Mouse (Mus musculus) liver, adult (tissue): ENCODE data around the gene Tpx2.

Experiments
- GATA4 ChIP-seq: IDR thresholded peaks from 2 replicates; pipeline ENCODE4 v1.6.1; 2014; ENCODE audit warnings: mild to moderate bottlenecking, low read length; ENCODE audit not compliant: insufficient replicate concordance

Gene Tpx2

GRCm38 (mm10) chr2:152913471-152913870 is 65.7 kb downstream of the Tpx2 start:
- TF ChIP-seq GATA4 = no peak

GRCm38 (mm10) chr2:152914310-152915120 is 66.8 kb downstream of the Tpx2 start:
- no peak for TF ChIP-seq GATA4

- TF ChIP-seq GATA4 = no peak
Observed at GRCm38 (mm10) chr2:152915453-152915852, 67.7 kb downstream of the Tpx2 start.

GRCm38 (mm10) chr2:152916111-152916510 is 68.3 kb downstream of the Tpx2 start:
- no peak for TF ChIP-seq GATA4

- TF ChIP-seq GATA4 = no peak
Observed at GRCm38 (mm10) chr2:152917671-152918070, 69.9 kb downstream of the Tpx2 start.

GRCm38 (mm10) chr2:152922376-152922775 is 74.6 kb downstream of the Tpx2 start:
- TF ChIP-seq GATA4 = no peak

- TF ChIP-seq GATA4 = no peak
Observed at GRCm38 (mm10) chr2:152923621-152924020, 75.9 kb downstream of the Tpx2 start.

GRCm38 (mm10) chr2:152924128-152924527 is 76.4 kb downstream of the Tpx2 start:
- TF ChIP-seq GATA4 = no peak

GRCm38 (mm10) chr2:152924543-152924942 is 76.8 kb downstream of the Tpx2 start:
- no peak for TF ChIP-seq GATA4

GRCm38 (mm10) chr2:152925189-152925872 is 77.6 kb downstream of the Tpx2 start:
- peak; percentile 13; the same call in 1 of the 2 replicates for TF ChIP-seq GATA4

GRCm38 (mm10) chr2:152926896-152927295 is 79.1 kb downstream of the Tpx2 start:
- no peak for TF ChIP-seq GATA4

- no peak for TF ChIP-seq GATA4
Observed at GRCm38 (mm10) chr2:152927371-152927770, 79.6 kb downstream of the Tpx2 start.

- no peak for TF ChIP-seq GATA4
Observed at GRCm38 (mm10) chr2:152928219-152928987, 80.6 kb downstream of the Tpx2 start.

- TF ChIP-seq GATA4 = no peak
Observed at GRCm38 (mm10) chr2:152928988-152929370, 81.2 kb downstream of the Tpx2 start.

- no peak for TF ChIP-seq GATA4
Observed at GRCm38 (mm10) chr2:152930276-152930675, 82.5 kb downstream of the Tpx2 start.
